Mouse (Mus musculus): ENCODE data around the gene Dscaml1.

Gene Dscaml1

GRCm38 (mm10) chr9:45787547-45787946 lies 361.1 kb downstream of the Dscaml1 start:
- peak in 1 of 2 experiments; percentile 65 for DNase-seq

- no peak for DNase-seq
Observed at GRCm38 (mm10) chr9:45788405-45788804, 362.0 kb downstream of the Dscaml1 start.

- peak in 1 of 2 experiments; percentile 50 for DNase-seq
Observed at GRCm38 (mm10) chr9:45791456-45792142, 365.2 kb downstream of the Dscaml1 start.

- peak; percentile 40 to 55 for DNase-seq
Observed at GRCm38 (mm10) chr9:45792235-45792634, 365.8 kb downstream of the Dscaml1 start.

GRCm38 (mm10) chr9:45793697-45794096 lies 367.3 kb downstream of the Dscaml1 start:
- DNase-seq = no peak

GRCm38 (mm10) chr9:45795722-45796121 lies 369.3 kb downstream of the Dscaml1 start:
- DNase-seq = no peak

GRCm38 (mm10) chr9:45797271-45797670 lies 370.8 kb downstream of the Dscaml1 start:
- DNase-seq = no peak

- peak; percentile 64 to 75 for DNase-seq
Observed at GRCm38 (mm10) chr9:45798467-45799164, 372.2 kb downstream of the Dscaml1 start.

GRCm38 (mm10) chr9:45799402-45799801 lies 373.0 kb downstream of the Dscaml1 start:
- no peak for DNase-seq
